Mouse (Mus musculus): ENCODE measurements at regions not wholly inside any gene's neighbourhood (a gene's known extent, or its start where the extent isn't known, plus 50 kb on each side); places are given as distances from the start of the nearest gene placed in this dataset.
"Not testable (repeated sequence)": the region's sequence is repeated elsewhere in the genome, so short reads cannot be mapped to it uniquely, and the experiment has no call there.

GRCm38 (mm10) chr6:89059431-89059975, 157.5 kb downstream of the Tpra1 start:
- DNase-seq: no peak

GRCm38 (mm10) chr6:89064977-89065580, 163.0 kb downstream of the Tpra1 start:
- DNase-seq: no peak

- no peak for DNase-seq
These were observed 164.5 kb downstream of the Tpra1 start for GRCm38 (mm10) chr6:89066588-89066987.

DNA sequence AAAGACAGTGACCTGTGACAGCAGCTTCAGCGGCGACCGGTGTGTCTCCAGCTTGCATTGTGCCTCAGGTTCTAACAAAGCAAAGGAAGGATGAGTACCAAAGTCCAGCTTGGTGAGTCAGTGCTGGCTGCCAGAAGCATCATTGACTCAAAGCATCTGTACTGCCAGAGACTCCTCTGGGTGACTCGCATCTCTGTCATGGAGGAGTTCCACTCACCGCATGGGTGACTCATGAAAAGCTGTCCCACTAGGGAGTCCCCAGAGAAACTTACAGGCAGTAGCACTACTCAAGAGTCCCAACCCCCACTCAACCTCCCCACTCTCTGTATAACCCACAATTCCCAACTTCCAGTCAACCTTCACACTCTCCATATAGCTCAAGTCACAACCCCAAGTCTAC, 166.2 kb downstream of the Tpra1 start:
- no peak for DNase-seq

GRCm38 (mm10) chr6:89069108-89069507, 167.1 kb downstream of the Tpra1 start:
- DNase-seq: no peak

DNA sequence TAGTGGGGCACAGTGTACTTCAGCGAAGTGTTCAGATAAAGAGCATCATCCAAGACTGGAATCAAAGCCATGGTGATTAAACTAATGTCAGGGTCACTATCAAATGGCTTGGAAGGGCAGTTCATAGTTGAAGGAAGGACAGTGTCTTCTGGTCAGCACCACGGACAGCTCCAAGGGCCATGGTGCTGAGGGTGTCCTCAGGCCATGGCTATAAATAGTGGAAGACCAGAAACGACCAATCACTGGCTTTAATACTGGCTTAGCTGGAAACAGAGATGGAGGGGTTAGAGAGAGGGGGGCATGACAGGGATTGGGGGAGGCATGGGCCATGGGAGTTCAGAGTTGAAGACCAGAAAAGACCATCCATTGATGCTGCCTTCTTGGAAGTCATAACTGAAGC, 168.0 kb downstream of the Tpra1 start:
- DNase-seq: no peak

DNA sequence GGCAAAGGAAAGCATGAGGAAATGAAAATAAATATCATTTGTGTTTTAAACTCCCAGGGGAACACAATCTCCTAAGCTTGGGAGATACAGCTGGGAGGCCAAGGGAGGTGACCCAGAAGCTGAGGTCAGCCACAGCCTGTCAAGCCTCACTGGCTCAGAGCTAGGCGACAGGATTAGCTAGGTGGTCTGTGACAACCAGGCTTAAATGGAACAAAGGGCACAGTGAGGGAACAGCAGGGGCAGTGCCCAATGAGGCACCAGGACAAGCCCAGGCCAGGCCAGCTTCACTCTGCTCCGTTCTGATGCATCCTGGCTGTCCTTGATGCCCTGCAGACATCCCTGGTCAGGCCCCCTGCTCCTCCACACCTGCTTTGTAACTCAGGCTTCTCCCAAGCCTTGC, 169.7 kb downstream of the Tpra1 start:
- no peak for DNase-seq

DNA sequence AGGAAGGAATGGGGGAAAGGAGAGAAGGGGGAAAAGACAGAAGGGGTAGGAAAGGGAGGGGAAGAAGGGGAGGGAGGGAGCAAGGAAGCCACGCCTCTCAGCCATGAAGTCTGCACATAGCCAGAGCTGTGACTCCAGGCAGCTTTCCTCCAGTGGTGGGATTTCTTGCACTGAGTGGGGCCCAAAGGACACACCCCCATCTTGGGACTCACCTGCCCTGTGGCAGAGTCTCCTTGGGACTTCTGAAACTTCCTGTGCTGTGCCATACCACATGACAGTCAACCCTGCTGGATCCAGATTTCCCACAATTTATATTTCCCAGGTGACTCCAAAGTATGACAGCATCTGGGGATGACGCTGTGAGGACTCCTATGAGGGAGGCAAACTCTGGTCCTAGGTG, 170.5 kb downstream of the Tpra1 start:
- no peak for DNase-seq

- no peak for DNase-seq
These were observed 179.7 kb downstream of the Tpra1 start for GRCm38 (mm10) chr6:89081624-89082300.

DNA sequence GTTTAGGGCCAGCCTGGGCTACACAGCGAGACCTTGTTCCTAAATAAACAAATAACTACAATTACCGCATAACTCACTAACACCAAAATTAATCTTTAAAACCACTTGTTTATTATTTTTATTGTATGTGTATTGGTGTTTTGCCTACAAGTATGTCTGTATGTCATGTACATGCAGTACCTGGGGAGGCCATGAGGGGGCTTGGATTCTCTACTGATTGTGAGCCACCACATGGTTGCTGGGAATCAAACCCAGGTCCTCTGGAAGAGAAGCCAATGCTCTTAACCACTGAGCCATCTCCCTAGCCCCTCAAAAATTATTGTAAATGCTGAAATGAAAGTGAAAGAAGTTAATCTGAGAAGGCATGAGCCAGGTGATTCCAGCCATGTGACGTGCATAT, 182.4 kb downstream of the Tpra1 start:
- DNase-seq: no peak

- no peak for DNase-seq
These were observed 183.1 kb downstream of the Tpra1 start for GRCm38 (mm10) chr6:89085151-89085550.

DNA sequence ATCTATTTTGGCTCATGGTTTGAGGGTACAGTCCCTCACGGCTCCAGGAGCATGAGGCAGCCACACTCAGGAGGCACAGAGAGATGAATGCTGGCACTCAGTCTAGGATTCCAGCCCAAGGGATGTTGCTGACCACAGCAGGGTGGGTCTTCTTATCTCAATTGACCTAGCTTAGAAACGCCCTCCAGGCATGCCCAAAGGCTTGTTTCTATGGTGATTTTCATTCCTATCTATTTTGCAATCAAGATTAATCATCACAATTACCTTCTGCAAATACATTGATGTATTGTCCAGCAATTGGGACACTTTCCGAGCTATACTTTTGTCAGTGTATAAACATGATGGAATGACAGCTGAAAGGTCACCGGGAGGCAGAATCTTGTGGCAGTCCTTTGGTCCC, 185.6 kb downstream of the Tpra1 start:
- no peak for DNase-seq

GRCm38 (mm10) chr6:89090096-89090495, 188.0 kb downstream of the Tpra1 start:
- DNase-seq: no peak

GRCm38 (mm10) chr6:89095911-89096310, 193.9 kb downstream of the Tpra1 start:
- no peak for DNase-seq

- no peak for DNase-seq
These were observed 195.5 kb downstream of the Tpra1 start for GRCm38 (mm10) chr6:89097531-89097930.

DNA sequence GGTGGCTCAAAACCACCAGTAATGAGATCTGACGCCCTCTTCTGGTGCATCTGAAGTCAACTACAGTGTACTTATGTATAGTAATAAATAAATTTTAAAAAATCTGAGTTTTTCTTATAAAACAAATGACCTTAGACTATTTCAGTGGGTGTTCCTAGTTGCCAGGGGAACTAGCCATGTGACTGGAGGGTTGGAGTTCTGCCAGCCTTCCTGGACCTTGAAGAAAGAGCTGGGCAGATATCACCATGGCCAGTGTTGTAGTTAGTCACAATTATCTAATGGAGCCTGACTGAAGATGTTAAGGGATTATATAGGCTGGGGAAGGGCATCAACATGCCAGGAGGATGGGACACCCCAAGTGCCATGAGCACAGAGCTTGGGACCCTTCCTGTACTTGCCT, 217.2 kb downstream of the Tpra1 start:
- no peak for DNase-seq

GRCm38 (mm10) chr6:89121023-89121745, 219.1 kb downstream of the Tpra1 start:
- DNase-seq: no peak

DNA sequence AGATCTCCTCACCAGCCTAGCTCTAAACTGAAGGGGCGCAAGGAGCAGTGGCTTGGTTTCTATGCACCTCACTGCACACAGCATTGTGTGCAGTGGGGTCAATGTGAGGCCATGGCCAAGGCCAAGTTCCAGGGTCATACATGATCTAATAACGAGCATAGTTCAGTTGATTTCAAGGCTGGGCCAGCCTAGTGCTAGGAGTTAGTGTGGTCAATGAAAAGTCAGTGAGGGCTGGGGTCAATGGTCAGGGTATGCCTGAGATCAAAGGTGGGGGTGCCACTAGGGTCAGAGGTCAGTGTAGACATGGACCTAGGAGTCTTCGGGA, 219.7 kb downstream of the Tpra1 start:
- DNase-seq: no peak

- no peak for DNase-seq
These were observed 223.9 kb downstream of the Tpra1 start for GRCm38 (mm10) chr6:89125916-89126315.

DNA sequence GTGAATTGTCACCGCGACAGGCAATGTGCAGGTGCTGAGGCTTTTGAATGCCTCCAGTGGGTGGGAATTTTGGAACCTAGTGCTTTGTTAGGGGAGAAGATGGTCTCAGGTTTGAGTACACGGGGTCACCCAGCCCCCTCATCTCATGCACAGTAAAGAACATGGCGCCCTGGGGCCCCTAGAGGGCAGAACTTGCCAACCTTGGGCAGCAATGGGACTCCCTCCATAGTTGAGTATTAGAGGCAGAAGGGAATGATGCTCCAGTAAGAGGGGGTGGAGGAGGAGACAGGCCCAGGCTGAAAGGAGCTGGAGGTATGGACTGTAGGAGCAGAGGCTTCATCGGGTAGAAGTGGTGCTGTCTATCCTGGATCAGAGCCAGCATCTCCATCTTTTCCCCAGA, 226.1 kb downstream of the Tpra1 start:
- DNase-seq: not testable (repeated sequence)

GRCm38 (mm10) chr6:89140469-89140868, 222.0 kb downstream of the Plxna1 start:
- DNase-seq: no peak

DNA sequence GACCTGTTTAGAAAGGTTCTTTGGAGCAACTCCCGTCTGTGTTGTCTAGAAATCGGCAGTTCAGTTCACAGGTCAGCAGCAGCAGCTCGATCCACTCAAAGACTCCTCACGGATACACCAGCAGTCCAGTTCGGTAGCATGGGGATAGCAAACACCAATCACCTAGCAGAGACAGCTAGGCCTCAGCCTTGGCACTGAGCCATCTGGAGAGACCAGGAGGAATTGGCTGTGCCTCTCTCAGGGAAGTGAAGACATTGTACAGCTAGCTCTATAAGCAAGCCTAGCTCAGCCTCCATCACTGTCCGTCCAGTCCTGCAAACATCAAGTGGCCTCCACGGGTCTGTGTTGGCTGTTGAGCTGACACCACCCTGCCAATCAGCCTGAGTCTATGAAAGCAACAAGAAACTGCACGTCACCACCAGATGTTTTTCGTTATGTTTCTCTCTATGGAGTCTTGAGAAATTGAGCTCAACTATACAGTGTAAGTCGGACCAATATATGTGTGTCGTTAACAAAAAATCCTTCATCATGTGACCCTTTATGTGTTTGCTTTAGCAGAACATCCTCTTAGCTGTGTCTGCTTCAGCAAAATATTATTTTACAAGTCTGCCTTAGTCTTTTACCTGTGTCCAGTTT, 209.3 kb downstream of the Plxna1 start:
- DNase-seq: no peak

DNA sequence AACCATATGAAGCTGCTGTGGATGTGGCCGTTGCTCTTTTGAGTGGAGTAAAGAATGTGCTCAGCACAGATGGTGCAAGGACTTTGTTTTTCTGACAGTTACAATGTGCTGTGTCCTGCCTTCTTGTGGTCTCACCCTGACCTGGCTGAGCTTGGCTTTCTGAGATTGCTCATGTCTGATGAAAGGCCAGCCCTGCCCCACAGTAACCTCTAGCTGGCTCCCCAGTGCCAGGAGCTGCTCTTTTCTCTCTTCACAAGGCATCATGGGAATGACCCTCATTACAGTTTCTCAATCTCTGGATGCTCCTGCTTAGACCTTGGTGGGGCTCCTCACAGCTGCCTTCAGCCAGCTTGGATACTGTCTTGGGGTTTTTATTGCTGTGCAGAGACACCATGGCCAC, 204.9 kb downstream of the Plxna1 start:
- no peak for DNase-seq

DNA sequence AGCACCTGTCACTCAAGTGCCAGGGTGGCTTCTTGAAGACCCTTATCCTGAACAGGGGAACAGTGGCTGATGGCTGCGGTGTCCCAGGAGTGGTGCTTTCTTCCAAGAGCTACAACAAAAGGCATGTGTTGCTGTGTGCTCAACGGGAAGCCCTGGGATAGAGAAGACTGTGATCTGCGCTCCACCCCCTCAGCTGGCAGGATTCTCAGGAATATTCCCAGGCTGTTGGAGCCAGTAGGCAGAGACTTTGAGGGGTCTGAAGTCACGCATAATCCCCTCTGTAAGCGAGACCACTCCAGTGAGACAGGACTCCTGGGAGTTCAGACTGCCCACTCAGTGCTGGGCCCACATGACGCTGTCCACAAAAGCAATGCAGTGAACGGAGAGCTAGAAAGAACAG, 202.4 kb downstream of the Plxna1 start:
- DNase-seq: no peak

Data from cerebellum, adult 8-10 months (tissue).